Mouse (Mus musculus): ENCODE measurements around the gene Rffl. TPM values are rescaled to one million over a fixed set of nuclear protein-coding genes. Genes with fewer than 3 reads are reported as not detected.

Gene Rffl
- polyA plus RNA-seq, 1 experiment: 15.3 TPM

DNA sequence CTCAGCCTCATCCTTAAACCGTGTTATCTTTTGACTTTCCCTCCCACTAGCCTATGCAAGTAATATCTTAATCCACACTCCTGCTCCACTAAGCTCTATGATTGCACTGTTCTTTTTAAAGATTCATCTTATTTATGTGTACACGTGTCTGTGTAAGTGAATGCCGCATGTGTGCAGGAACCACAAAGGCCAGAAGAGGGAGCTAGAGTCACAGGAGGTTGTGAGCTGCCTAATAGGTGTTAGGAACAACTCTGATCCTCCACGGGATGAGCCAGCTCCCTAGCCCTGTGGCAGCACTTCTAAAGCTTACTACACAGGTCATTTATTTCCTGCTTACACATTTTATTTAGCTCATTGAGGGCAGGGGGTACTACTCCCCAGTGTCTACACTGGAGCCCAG, 51.7 kb downstream of the Rffl start:
- H3K4me3 ChIP-seq (ENCODE audit: insufficient read depth, low read depth, low read length): no peak overlapping the region
- TF ChIP-seq CTCF (conservative IDR thresholded peaks at IDR 0.05; ENCODE audit: insufficient read depth, insufficient read length, low read depth, low read length) (peak; percentile 90), POLR2A (IDR thresholded peaks at IDR 0.05; ENCODE audit: low read depth, low read length) (no peak)
- peak overlapping the region; percentile 65; the same call in 1 of the 2 replicates for H3K27ac ChIP-seq (ENCODE audit: insufficient read depth, low read depth, low read length)
- peaks cover 10% of the 10 kb centered on the region; the same call in 1 of the 2 replicates for H3K4me1 ChIP-seq (ENCODE audit: control insufficient read depth, insufficient read depth, low read length)
- H3K36me3 ChIP-seq (ENCODE audit: control insufficient read depth, insufficient read depth, low read length): no peaks in the 10 kb centered on the region
- DNase-seq: peak; percentile 81
- WGBS: 49% methylated on average over 4 of the region's 4 CpGs
- no peaks in the 10 kb centered on the region for H3K27me3 ChIP-seq (replicated peaks; ENCODE audit: control insufficient read depth, insufficient read depth, low read length)

DNA sequence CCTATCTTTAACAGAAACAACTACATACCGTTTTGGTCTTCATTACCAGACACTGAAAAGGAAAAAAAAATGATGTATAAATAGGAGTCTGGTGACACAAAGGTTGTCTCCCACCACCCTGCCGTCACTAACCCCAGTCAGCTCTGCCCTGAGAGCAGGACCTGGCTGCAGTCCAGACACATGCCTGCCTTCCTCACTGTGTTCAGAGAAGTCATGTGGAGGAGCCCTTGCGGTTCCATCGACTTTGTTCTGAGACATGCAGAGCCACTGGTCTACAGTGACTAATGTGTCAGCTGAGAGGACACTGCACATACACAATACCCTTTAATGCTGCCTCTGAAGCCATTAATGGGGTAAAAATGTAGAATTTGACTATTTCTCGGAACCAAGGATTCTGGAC, 62.5 kb downstream of the Rffl start:
- no peak overlapping the region for H3K4me3 ChIP-seq (ENCODE audit: insufficient read depth, low read depth, low read length)
- WGBS: 50% methylated on average over 5 of the region's 5 CpGs
- no peak overlapping the region for H3K27ac ChIP-seq (ENCODE audit: insufficient read depth, low read depth, low read length)
- no peak for DNase-seq
- TF ChIP-seq CTCF (conservative IDR thresholded peaks at IDR 0.05; ENCODE audit: insufficient read depth, insufficient read length, low read depth, low read length) (no peak), POLR2A (IDR thresholded peaks at IDR 0.05; ENCODE audit: low read depth, low read length) (no peak)
- H3K36me3 ChIP-seq (ENCODE audit: control insufficient read depth, insufficient read depth, low read length): peaks cover 1% of the 10 kb centered on the region; the same call in 1 of the 2 replicates
- no peaks in the 10 kb centered on the region for H3K27me3 ChIP-seq (replicated peaks; ENCODE audit: control insufficient read depth, insufficient read depth, low read length)
- 0 out of 2 replicates have a peak, but pooled peaks cover 4% of the 10 kb centered on the region for H3K4me1 ChIP-seq (ENCODE audit: control insufficient read depth, insufficient read depth, low read length)

DNA sequence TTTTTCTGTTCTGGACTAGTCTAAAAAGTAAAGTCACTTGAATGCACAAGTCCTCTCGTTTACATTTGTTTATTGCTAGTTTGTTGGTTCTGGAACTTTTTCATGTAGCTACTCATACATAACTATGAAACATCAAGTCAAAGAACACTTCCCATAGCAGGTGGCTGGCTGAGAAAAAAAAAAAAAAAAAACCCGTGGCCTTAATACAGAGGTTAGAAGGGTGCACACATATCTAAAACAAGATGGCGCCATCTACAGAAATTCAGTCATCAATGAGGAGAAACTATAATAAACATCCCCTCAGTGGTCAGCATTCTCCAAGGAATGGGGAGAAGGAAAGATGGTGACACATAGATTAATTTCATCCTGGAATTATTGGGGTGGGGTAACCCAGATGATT, 63.6 kb downstream of the Rffl start:
- Histone ChIP-seq H3K4me1 (ENCODE audit: control insufficient read depth, insufficient read depth, low read length) (no peaks in the 10 kb centered on the region), H3K36me3 (ENCODE audit: control insufficient read depth, insufficient read depth, low read length) (peaks cover 1% of the 10 kb centered on the region), H3K4me3 (ENCODE audit: insufficient read depth, low read depth, low read length) (no peak overlapping the region), H3K27me3 (replicated peaks; ENCODE audit: control insufficient read depth, insufficient read depth, low read length) (no peaks in the 10 kb centered on the region), H3K27ac (ENCODE audit: insufficient read depth, low read depth, low read length) (no peak overlapping the region)
- TF ChIP-seq POLR2A (IDR thresholded peaks at IDR 0.05; ENCODE audit: low read depth, low read length): no peak
- TF ChIP-seq CTCF (conservative IDR thresholded peaks at IDR 0.05; ENCODE audit: insufficient read depth, insufficient read length, low read depth, low read length): no peak
- WGBS: 70% methylated on average over 3 of the region's 3 CpGs
- DNase-seq: no peak

DNA sequence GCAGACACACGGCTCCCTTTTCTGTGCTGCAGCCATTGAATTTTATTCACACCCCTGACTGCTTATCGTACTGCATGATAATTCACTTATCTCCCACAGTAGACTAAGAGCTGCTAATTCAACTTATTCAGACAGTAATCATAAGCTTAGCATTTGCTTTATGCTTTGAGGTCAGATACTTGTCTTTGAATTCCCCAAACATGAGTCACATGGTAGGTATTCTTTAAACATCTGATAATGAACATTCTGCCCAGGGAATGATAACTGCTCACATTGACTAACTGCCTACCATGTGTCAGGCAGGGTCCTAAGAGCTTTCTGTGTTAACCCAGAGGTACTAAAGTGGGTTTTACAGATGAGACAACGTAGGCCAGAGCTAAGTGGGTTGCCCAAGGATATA, 64.4 kb downstream of the Rffl start:
- no peak for DNase-seq
- H3K36me3 ChIP-seq (ENCODE audit: control insufficient read depth, insufficient read depth, low read length): peaks cover 1% of the 10 kb centered on the region
- no peaks in the 10 kb centered on the region for H3K27me3 ChIP-seq (replicated peaks; ENCODE audit: control insufficient read depth, insufficient read depth, low read length)
- H3K4me3 ChIP-seq (ENCODE audit: insufficient read depth, low read depth, low read length): no peak overlapping the region
- H3K27ac ChIP-seq (ENCODE audit: insufficient read depth, low read depth, low read length): no peak overlapping the region
- H3K4me1 ChIP-seq (ENCODE audit: control insufficient read depth, insufficient read depth, low read length): no peaks in the 10 kb centered on the region
- TF ChIP-seq POLR2A (IDR thresholded peaks at IDR 0.05; ENCODE audit: low read depth, low read length) (no peak), CTCF (conservative IDR thresholded peaks at IDR 0.05; ENCODE audit: insufficient read depth, insufficient read length, low read depth, low read length) (no peak)
- WGBS: 76% methylated on average over 3 of the region's 3 CpGs

DNA sequence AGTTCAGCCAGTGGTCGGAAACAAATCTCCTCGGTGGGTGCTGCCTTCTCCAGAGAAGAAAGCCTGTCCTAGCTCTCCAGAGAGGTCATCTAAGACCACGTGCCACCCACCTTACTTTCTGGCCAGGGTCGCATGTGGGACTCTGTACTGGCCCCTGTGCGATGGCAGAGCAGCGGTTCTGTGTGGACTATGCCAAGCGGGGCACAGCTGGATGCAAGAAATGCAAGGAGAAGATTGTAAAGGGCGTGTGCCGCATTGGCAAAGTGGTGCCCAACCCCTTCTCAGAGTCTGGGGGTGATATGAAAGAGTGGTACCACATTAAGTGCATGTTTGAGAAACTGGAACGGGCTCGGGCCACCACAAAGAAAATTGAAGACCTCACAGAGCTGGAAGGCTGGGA, 87.6 kb downstream of the Rffl start:
- TF ChIP-seq POLR2A (IDR thresholded peaks at IDR 0.05; ENCODE audit: low read depth, low read length) (no peak), CTCF (conservative IDR thresholded peaks at IDR 0.05; ENCODE audit: insufficient read depth, insufficient read length, low read depth, low read length) (no peak)
- Histone ChIP-seq H3K4me3 (ENCODE audit: insufficient read depth, low read depth, low read length) (no peak overlapping the region), H3K36me3 (ENCODE audit: control insufficient read depth, insufficient read depth, low read length) (peaks cover 5% of the 10 kb centered on the region), H3K27me3 (replicated peaks; ENCODE audit: control insufficient read depth, insufficient read depth, low read length) (no peaks in the 10 kb centered on the region), H3K4me1 (ENCODE audit: control insufficient read depth, insufficient read depth, low read length) (peaks cover 5% of the 10 kb centered on the region; the same call in 1 of the 2 replicates), H3K27ac (ENCODE audit: insufficient read depth, low read depth, low read length) (no peak overlapping the region)
- DNase-seq: no peak
- WGBS: 82% methylated on average over 11 of the region's 11 CpGs

DNA sequence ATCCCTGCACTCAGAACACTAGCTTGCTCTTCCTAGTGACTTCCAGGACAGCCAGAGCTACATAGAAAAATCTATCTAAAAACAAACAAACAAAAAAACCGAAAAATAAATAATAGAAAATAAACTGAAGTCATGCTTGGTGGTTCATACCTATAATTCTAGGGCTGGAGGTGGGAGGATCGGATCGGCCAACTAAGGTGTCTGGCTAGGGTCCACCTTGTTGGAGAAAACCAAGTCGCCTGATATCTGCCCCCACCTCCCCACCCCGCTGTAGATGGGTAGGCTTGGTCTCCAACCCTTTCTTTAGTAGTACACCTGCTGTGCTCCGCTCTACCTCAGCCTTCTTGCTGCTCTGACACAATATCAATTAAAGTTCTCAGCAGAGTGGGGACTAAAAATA, 88.8 kb downstream of the Rffl start:
- WGBS: 29% methylated on average over 6 of the region's 6 CpGs
- DNase-seq: no peak
- peak overlapping the region; percentile 100 for H3K4me3 ChIP-seq (ENCODE audit: insufficient read depth, low read depth, low read length)
- H3K27me3 ChIP-seq (replicated peaks; ENCODE audit: control insufficient read depth, insufficient read depth, low read length): no peaks in the 10 kb centered on the region
- peak overlapping the region; percentile 95; the same call in 1 of the 2 replicates for H3K27ac ChIP-seq (ENCODE audit: insufficient read depth, low read depth, low read length)
- TF ChIP-seq CTCF (conservative IDR thresholded peaks at IDR 0.05; ENCODE audit: insufficient read depth, insufficient read length, low read depth, low read length) (no peak), POLR2A (IDR thresholded peaks at IDR 0.05; ENCODE audit: low read depth, low read length) (no peak)
- H3K4me1 ChIP-seq (ENCODE audit: control insufficient read depth, insufficient read depth, low read length): peaks cover 7% of the 10 kb centered on the region
- peaks cover 2% of the 10 kb centered on the region; the same call in 1 of the 2 replicates for H3K36me3 ChIP-seq (ENCODE audit: control insufficient read depth, insufficient read depth, low read length)

DNA sequence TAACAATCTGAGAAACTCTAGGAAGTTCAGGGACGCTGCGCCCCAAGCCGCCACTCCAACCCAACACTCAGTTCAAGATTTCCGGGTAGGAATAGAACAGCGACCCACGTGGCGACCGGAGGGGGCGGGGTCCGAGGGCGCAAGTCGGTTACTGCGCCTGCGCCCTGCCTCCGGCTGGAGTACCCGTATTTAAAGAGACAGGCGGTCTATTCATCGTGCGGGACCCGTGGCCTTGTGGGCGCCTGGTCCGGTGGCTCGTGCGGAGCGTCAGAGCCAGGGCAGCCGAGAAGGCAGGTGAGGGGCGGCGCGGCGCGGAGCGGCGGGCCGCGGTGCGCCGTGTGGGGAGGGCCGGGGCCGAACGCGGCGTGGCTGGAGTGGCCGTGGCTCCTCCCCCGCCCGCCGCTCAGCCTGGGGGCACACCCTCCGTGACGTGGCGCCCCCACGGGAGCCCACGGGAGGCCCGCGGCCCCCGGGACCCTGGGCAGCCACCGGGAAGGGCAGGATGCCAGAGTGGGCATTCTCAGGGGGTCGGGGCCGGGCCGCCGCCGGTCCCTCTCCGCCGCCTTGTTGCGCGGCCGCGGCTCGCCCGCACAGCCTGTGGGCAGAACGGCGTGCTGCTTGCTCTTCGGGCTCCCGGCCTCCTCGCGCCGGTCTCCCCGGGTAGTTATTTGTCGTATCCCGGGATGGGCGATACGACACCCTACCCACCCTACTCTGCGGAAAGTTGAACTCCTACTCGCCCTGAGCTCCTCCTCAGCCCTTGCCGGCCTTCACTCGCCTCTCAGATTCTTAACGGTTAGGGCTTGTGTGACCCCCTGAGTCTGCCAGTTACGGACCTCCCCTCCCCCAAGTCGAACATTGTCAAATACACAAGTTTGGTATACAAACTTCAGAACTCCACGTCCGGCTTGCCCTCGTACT, 89.8 kb downstream of the Rffl start, which contains the start of gene Lig3:
TSS of gene Lig3 (plus strand) at position 126 of the 921 bp plus-strand sequence.
- DNase-seq: peak; percentile 97
- Histone ChIP-seq H3K27ac (ENCODE audit: insufficient read depth, low read depth, low read length) (peak within 1 kb of the TSS; percentile 95), H3K4me3 (ENCODE audit: insufficient read depth, low read depth, low read length) (peak within 1 kb of the TSS; percentile 100), H3K4me1 (ENCODE audit: control insufficient read depth, insufficient read depth, low read length) (peaks cover 15% of the 10 kb centered on the region), H3K27me3 (replicated peaks; ENCODE audit: control insufficient read depth, insufficient read depth, low read length) (no peaks in the 10 kb centered on the region), H3K36me3 (ENCODE audit: control insufficient read depth, insufficient read depth, low read length) (no peaks in the 10 kb centered on the region; the same call in 1 of the 2 replicates)
- under 1% methylated on average over 86 of the region's 90 CpGs for WGBS
- TF ChIP-seq POLR2A (IDR thresholded peaks at IDR 0.05; ENCODE audit: low read depth, low read length): no peak
- no peak for TF ChIP-seq CTCF (conservative IDR thresholded peaks at IDR 0.05; ENCODE audit: insufficient read depth, insufficient read length, low read depth, low read length)

Data from kidney, adult 2 months (tissue).